Mouse (Mus musculus) bone marrow, adult 2 months (tissue): ENCODE results near the gene Lhx9.

ENCODE experiments used
- CTCF ChIP-seq: fragments of 200-500 bp; IDR thresholded peaks from 2 replicates; pipeline ENCODE4 v1.5.1; 2011; ENCODE audit warnings: low read length, control low read depth; ENCODE audit not compliant: control insufficient read depth, insufficient read depth
- POLR2A ChIP-seq: fragments of 200-500 bp; IDR thresholded peaks from 2 replicates; pipeline ENCODE4 v1.6.1; 2011; ENCODE audit warnings: low read depth, mild to moderate bottlenecking, control low read depth, low read length, borderline replicate concordance; ENCODE audit not compliant: control insufficient read depth

DNA sequence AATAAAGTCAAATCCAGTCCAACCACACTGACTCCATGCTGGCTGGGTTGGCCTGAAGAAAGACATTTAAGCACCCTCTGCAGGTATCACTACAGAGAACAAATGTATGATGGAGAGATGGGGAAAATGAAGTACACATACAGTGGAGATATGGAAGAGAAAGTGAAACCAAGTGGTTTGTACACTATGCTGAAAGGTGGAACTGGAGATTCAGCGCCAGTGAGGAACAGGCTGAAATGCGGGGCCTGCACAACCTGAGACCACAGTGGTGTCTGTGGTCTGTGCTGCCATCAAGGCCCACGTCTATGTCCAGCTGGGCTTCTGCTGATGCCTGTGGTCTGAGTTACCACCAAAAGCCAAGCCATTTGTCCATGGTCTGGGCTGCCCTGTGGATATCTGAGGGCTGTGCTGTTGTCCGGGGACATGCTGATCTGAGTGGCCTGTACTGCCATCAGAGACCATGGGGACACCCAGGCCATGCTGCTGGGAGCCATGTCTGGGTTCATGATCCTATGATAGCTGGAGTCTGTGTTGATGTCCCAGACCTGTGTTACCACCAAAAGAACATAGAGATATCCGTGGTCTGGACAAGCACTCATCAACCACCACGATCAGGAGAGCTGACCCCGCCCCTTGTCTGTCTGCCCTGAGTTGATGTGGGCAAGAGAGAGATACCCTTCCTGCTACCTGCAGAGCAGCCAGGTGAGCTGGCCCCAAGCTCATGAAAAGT lies 26.0 kb downstream of the Lhx9 start:
- TF ChIP-seq CTCF (no peak), POLR2A (no peak)
